Mouse (Mus musculus) megakaryocyte, embryonic 14.5 days (primary cell): ENCODE results near the gene Elof1.

Source experiments
- FLI1 ChIP-seq: IDR thresholded peaks from 2 replicates; pipeline ENCODE4 v1.6.1; 2012; ENCODE audit warnings: low read length, inconsistent platforms, mixed read lengths
- GATA1 ChIP-seq: IDR thresholded peaks from 3 replicates; pipeline ENCODE4 v1.6.1; 2012; ENCODE audit warnings: mixed read lengths, low read length, inconsistent platforms, borderline replicate concordance

DNA sequence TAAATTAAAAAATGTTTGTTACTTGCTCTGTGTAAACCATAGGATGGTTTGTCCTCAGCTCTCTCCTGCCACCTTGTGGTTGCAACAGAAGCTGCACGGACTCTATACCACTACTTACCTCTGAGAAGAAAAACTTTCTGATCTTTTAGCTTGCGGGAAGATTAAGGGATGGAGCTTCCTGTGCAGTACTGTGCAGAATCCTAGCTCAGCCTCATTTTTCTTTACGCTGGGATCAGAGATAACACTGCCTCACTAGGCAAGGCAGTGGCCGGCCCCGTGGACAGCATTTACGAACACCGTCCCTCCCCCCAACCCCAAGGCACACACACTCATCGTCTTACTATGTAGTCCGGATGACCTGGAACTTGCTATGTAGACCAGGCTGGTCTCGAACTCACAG is 38.6 kb upstream of the Elof1 start:
- no peak for TF ChIP-seq GATA1
- no peak for TF ChIP-seq FLI1
